38 mouse cellular contexts compared by ENCODE assay signal in genomic region chr17:43538767-43539166, GRCm38 (mm10). TPM values are rescaled to one million over a fixed set of nuclear protein-coding genes. Genes with fewer than 3 reads are reported as not detected.
DNase-seq lines count a peak whose midpoint lies in the region; ATAC-seq and TF ChIP-seq lines count a peak whose summit lies in the region.
"Had no signal": no experiment of that assay in that cellular context is flagged by ENCODE, and none has a peak within 500 bp of the region (broad histone marks: within the 10 kb centered on the region; RNA-seq: fewer than 3 reads in every experiment).

No protein-coding gene starts in this region.

- no peak overlapping the region for H3K4me3 ChIP-seq in liver, adult 2 months (ENCODE audit: insufficient read depth, low read depth, low read length)
- no peak overlapping the region for H3K4me3 ChIP-seq in liver, embryonic 11.5 days (ENCODE audit: low read depth, low read length)
- no peak overlapping the region for H3K4me3 ChIP-seq in kidney, embryonic 14.5 days (ENCODE audit: low read length)
- H3K4me3 ChIP-seq: embryonic facial prominence, embryonic 10.5 days; embryonic facial prominence, embryonic 15.5 days; forebrain, embryonic 12.5 days; hindbrain, embryonic 12.5 days; intestine, embryonic 15.5 days; kidney, embryonic 15.5 days; left cerebral cortex, adult 2 months; limb, embryonic 12.5 days; liver, embryonic 13.5 days; neural tube, embryonic 12.5 days had no signal

- no peak for TF ChIP-seq CTCF in liver, adult 2 months (IDR thresholded peaks at IDR 0.05; ENCODE audit: low read depth, low read length)

- no peaks in the 10 kb centered on the region for H3K36me3 ChIP-seq in liver, adult 2 months (ENCODE audit: control insufficient read depth, insufficient read depth, low read length)
- H3K36me3 ChIP-seq in liver, embryonic 11.5 days (ENCODE audit: control insufficient read depth, insufficient read depth, low read length): no peaks in the 10 kb centered on the region
- no peaks in the 10 kb centered on the region for H3K36me3 ChIP-seq in kidney, embryonic 14.5 days (ENCODE audit: control insufficient read depth, insufficient read depth, low read length)
- H3K36me3 ChIP-seq: embryonic facial prominence, embryonic 10.5 days; embryonic facial prominence, embryonic 15.5 days; forebrain, embryonic 12.5 days; G1E; hindbrain, embryonic 12.5 days; intestine, embryonic 15.5 days; kidney, embryonic 15.5 days; limb, embryonic 12.5 days; liver, embryonic 13.5 days; neural tube, embryonic 12.5 days had no signal

- no peak overlapping the region for H3K27ac ChIP-seq in liver, adult 2 months (replicated peaks; ENCODE audit: insufficient read depth, low read depth, low read length)
- no peak overlapping the region for H3K27ac ChIP-seq in liver, embryonic 11.5 days (ENCODE audit: low read depth, low read length)
- H3K27ac ChIP-seq in kidney, embryonic 14.5 days (ENCODE audit: low read depth, low read length): no peak overlapping the region
- H3K27ac ChIP-seq: embryonic facial prominence, embryonic 10.5 days; embryonic facial prominence, embryonic 15.5 days; forebrain, embryonic 12.5 days; hindbrain, embryonic 12.5 days; hindbrain, postnatal 0 days; intestine, embryonic 15.5 days; kidney, embryonic 15.5 days; left cerebral cortex, adult 2 months; limb, embryonic 12.5 days; liver, embryonic 13.5 days; neural tube, embryonic 12.5 days had no signal

- 90% methylated on average over 3 of the region's 3 CpGs for WGBS in liver, adult 2 months
- WGBS in liver, embryonic 11.5 days: 83% methylated on average over 3 of the region's 3 CpGs
- 87% methylated on average over 3 of the region's 3 CpGs for WGBS in kidney, embryonic 14.5 days

- no peaks in the 10 kb centered on the region for H3K79me2 ChIP-seq in liver, adult 2 months (ENCODE audit: control insufficient read depth, insufficient read depth, low read length)

- H3K27me3 ChIP-seq in liver, adult 2 months (ENCODE audit: control insufficient read depth, insufficient read depth, low read length): no peaks in the 10 kb centered on the region
- H3K27me3 ChIP-seq in liver, embryonic 11.5 days (replicated peaks; ENCODE audit: control insufficient read depth, insufficient read depth, low read length): no peaks in the 10 kb centered on the region
- H3K27me3 ChIP-seq in kidney, embryonic 14.5 days (ENCODE audit: control insufficient read depth, insufficient read depth, low read length): no peaks in the 10 kb centered on the region
- H3K27me3 ChIP-seq: embryonic facial prominence, embryonic 15.5 days; forebrain, embryonic 12.5 days; hindbrain, embryonic 12.5 days; intestine, embryonic 15.5 days; kidney, embryonic 15.5 days; limb, embryonic 12.5 days; liver, embryonic 13.5 days; neural tube, embryonic 12.5 days; Patski had no signal

- no peak overlapping the region for H3K4me2 ChIP-seq in liver, embryonic 11.5 days
- H3K4me2 ChIP-seq in kidney, embryonic 14.5 days (replicated peaks; ENCODE audit: low read depth, low read length): no peak overlapping the region
- H3K4me2 ChIP-seq: embryonic facial prominence, embryonic 15.5 days; forebrain, embryonic 12.5 days; hindbrain, embryonic 12.5 days; intestine, embryonic 15.5 days; kidney, embryonic 15.5 days; limb, embryonic 12.5 days; liver, embryonic 13.5 days; neural tube, embryonic 12.5 days had no signal

- no peaks in the 10 kb centered on the region for H3K9me3 ChIP-seq in liver, embryonic 11.5 days (ENCODE audit: control insufficient read depth, low read length)
- no peaks in the 10 kb centered on the region for H3K9me3 ChIP-seq in kidney, embryonic 14.5 days (ENCODE audit: control insufficient read depth, low read length)
- H3K9me3 ChIP-seq: embryonic facial prominence, embryonic 10.5 days; embryonic facial prominence, embryonic 15.5 days; forebrain, embryonic 12.5 days; hindbrain, embryonic 12.5 days; intestine, embryonic 15.5 days; kidney, embryonic 15.5 days; limb, embryonic 12.5 days; liver, embryonic 13.5 days; neural tube, embryonic 12.5 days had no signal

- H3K9ac ChIP-seq in liver, adult 2 months (ENCODE audit: low read depth, low read length): no peak overlapping the region
- no peak overlapping the region for H3K9ac ChIP-seq in liver, embryonic 11.5 days (ENCODE audit: low read depth, low read length)
- no peak overlapping the region for H3K9ac ChIP-seq in kidney, embryonic 14.5 days (ENCODE audit: low read depth, low read length)
- H3K9ac ChIP-seq: embryonic facial prominence, embryonic 15.5 days; forebrain, embryonic 12.5 days; hindbrain, embryonic 12.5 days; intestine, embryonic 15.5 days; kidney, embryonic 15.5 days; limb, embryonic 12.5 days; liver, embryonic 13.5 days; neural tube, embryonic 12.5 days had no signal

- ATAC-seq in liver, embryonic 11.5 days (replicated peaks; ENCODE audit: low FRiP score): no peak
- ATAC-seq in megakaryocyte, adult 5-6 weeks (ENCODE audit: poor library complexity, severe bottlenecking): peak; percentile 88
- no peak for ATAC-seq in kidney, embryonic 14.5 days (ENCODE audit: low FRiP score, low TSS enrichment)
- ATAC-seq: hindbrain, postnatal 0 days; intestine, embryonic 15.5 days; Patski had no signal

- H3K4me1 ChIP-seq in liver, adult 2 months (ENCODE audit: control insufficient read depth, insufficient read depth, low read length): no peaks in the 10 kb centered on the region
- no peaks in the 10 kb centered on the region for H3K4me1 ChIP-seq in liver, embryonic 11.5 days (replicated peaks; ENCODE audit: control insufficient read depth, insufficient read depth, low read length)
- H3K4me1 ChIP-seq in kidney, embryonic 14.5 days (ENCODE audit: control insufficient read depth, insufficient read depth, low read length): peaks cover 6% of the 10 kb centered on the region; the same call in 1 of the 2 replicates
- H3K4me1 ChIP-seq: liver, embryonic 13.5 days had no signal

- TF ChIP-seq POLR2A in liver, adult 2 months (IDR thresholded peaks at IDR 0.05; ENCODE audit: extremely low read depth, insufficient read depth, low read length): no peak

- DNase-seq in liver, adult 2 months (ENCODE audit: extremely low read depth, low read depth, low spot score): peak; percentile 13
- no peak for DNase-seq in liver, embryonic 11.5 days (ENCODE audit: low spot score)
- peak; percentile 1 for DNase-seq in 416B (ENCODE audit: low read depth)
- DNase-seq in skeletal muscle tissue, adult 2 months (ENCODE audit: low read depth, low spot score): peak; percentile 12
- DNase-seq in adrenal gland, postnatal 4 days (ENCODE audit: low spot score in 2 of 2): no peak
- DNase-seq: adrenal gland, postnatal 25 days; cerebellum, adult 8-10 months; cerebellum, postnatal 25 days; gastrocnemius, postnatal 10 days; heart, postnatal 14 days; kidney, postnatal 25 days; liver, embryonic 13.5 days; lung, adult 2 months; lung, postnatal 36 days; midbrain, embryonic 14.5 days; thymus, postnatal 4 days had no signal

RNA-seq across cellular contexts. Expression of gene Ankrd66, which starts 4.7 kb away (rescaled TPM):
- total RNA-seq in liver, adult 2 months (2014; rRNA removed): not detected in 2 replicates
- not detected in 2 replicates for polyA plus RNA-seq in liver, adult 2 months (2012; rRNA removed)
- polyA plus RNA-seq in liver, embryonic 11.5 days (2014; fragmentation: Nextera tagmentation; extraction: Ambion mirVana): 0.14 TPM in 1 of 2 replicates, not detected in the other
- total RNA-seq in megakaryocyte, adult 5-6 weeks (2015): 0.62 and 1.8 TPM in 2 replicates
- total RNA-seq in megakaryocyte, adult 5-6 weeks (2017): 0.18 TPM in 1 of 2 replicates, not detected in the other
- polyA plus RNA-seq in kidney, embryonic 14.5 days (2014; fragmentation: Nextera tagmentation; extraction: Ambion mirVana): 0.39 and 0.60 TPM in 2 replicates
- not detected for total RNA-seq in adrenal gland, postnatal 4 days (2021)
- total RNA-seq: adrenal gland, adult 18-20 months; adrenal gland, postnatal 25 days; G1E; gastrocnemius, postnatal 10 days; heart, postnatal 14 days; megakaryocyte-erythroid progenitor cell, adult 5-6 weeks had no signal
- polyA plus RNA-seq: forebrain, embryonic 12.5 days; G1E; limb, embryonic 12.5 days; liver, embryonic 13.5 days; neural tube, embryonic 12.5 days; Patski; small intestine, adult 2 months had no signal

RNA-seq across cellular contexts. Expression of gene Pla2g7, which starts 29.1 kb away (rescaled TPM):
- total RNA-seq in liver, adult 2 months (2014; rRNA removed): 2.0 and 2.1 TPM in 2 replicates
- polyA plus RNA-seq in liver, adult 2 months (2012; rRNA removed): 0.50 and 0.86 TPM in 2 replicates
- polyA plus RNA-seq in liver, embryonic 11.5 days (2014; fragmentation: Nextera tagmentation; extraction: Ambion mirVana): 3.1 and 3.7 TPM in 2 replicates
- total RNA-seq in megakaryocyte, adult 5-6 weeks (2015): 48.9 and 55.2 TPM in 2 replicates
- 36.2 and 37.2 TPM in 2 replicates for total RNA-seq in megakaryocyte, adult 5-6 weeks (2017)
- polyA plus RNA-seq in kidney, embryonic 14.5 days (2014; fragmentation: Nextera tagmentation; extraction: Ambion mirVana): 73.1 and 75.2 TPM in 2 replicates
- 10 to 100 TPM; 14.0 to 15.6 TPM for total RNA-seq in adrenal gland, postnatal 4 days (2021)
- total RNA-seq: G1E; megakaryocyte-erythroid progenitor cell, adult 5-6 weeks had no signal
- polyA plus RNA-seq: G1E had no signal

RNA-seq across cellular contexts. Expression of gene Mep1a, which starts 36.2 kb away (rescaled TPM):
- total RNA-seq in liver, adult 2 months (2014; rRNA removed): 0.07 TPM in 1 of 2 replicates, not detected in the other
- polyA plus RNA-seq in liver, adult 2 months (2012; rRNA removed): 0.05 and 0.07 TPM in 2 replicates
- polyA plus RNA-seq in liver, embryonic 11.5 days (2014; fragmentation: Nextera tagmentation; extraction: Ambion mirVana): not detected in 2 replicates
- not detected in 2 replicates for total RNA-seq in megakaryocyte, adult 5-6 weeks (2015)
- not detected in 2 replicates for total RNA-seq in megakaryocyte, adult 5-6 weeks (2017)
- 6.0 and 12.8 TPM in 2 replicates for polyA plus RNA-seq in kidney, embryonic 14.5 days (2014; fragmentation: Nextera tagmentation; extraction: Ambion mirVana)
- 10 to 100 TPM in 1 of 2 experiments, under 1 TPM in 1; 0.85 to 28.5 TPM for total RNA-seq in adrenal gland, postnatal 4 days (2021)
- total RNA-seq: adrenal gland, postnatal 25 days; G1E; gastrocnemius, postnatal 10 days; heart, postnatal 14 days; hindbrain, postnatal 0 days; layer of hippocampus, adult 18-20 months; layer of hippocampus, postnatal 10 days; left cerebral cortex, adult 2 months; left cerebral cortex, postnatal 25 days; megakaryocyte-erythroid progenitor cell, adult 5-6 weeks had no signal
- polyA plus RNA-seq: embryonic facial prominence, embryonic 10.5 days; forebrain, embryonic 12.5 days; G1E; heart, embryonic 14.5 days; hindbrain, embryonic 12.5 days; limb, embryonic 12.5 days; liver, embryonic 13.5 days; neural tube, embryonic 12.5 days; stomach, embryonic 14.5 days had no signal

Comparison
In these comparisons a context has a peak if more than half of its experiments do, and no peak if none do; other contexts are left out.
1. DNase-seq: peak in liver, adult 2 months (single experiment), 416B (single experiment) and skeletal muscle tissue, adult 2 months (single experiment); none in liver, embryonic 11.5 days (single experiment) and adrenal gland, postnatal 4 days (0 of 2).